Mouse (Mus musculus): Measurements from ENCODE around the gene Uck1. TPM values are rescaled to one million over a fixed set of nuclear protein-coding genes. Genes with fewer than 3 reads are reported as not detected.

The Uck1 gene
- polyA plus RNA-seq, 1 experiment from 2014 or later = 108 TPM

GRCm38 (mm10) chr2:32251791-32252527 lies 8.0 kb downstream of the Uck1 start:
- Histone ChIP-seq H3K9ac (replicated peaks; ENCODE audit: low read depth, low read length) (no peak overlapping the region), H3K4me3 (replicated peaks; ENCODE audit: low read length) (no peak overlapping the region), H3K4me2 (ENCODE audit: low read length) (no peak overlapping the region), H3K27ac (ENCODE audit: low read length) (no peak overlapping the region), H3K9me3 (ENCODE audit: control insufficient read depth, low read length) (no peaks in the 10 kb centered on the region), H3K36me3 (ENCODE audit: control insufficient read depth, insufficient read depth) (peaks cover 10% of the 10 kb centered on the region), H3K4me1 (replicated peaks; ENCODE audit: control insufficient read depth, insufficient read depth, low read length) (no peaks in the 10 kb centered on the region), H3K27me3 (replicated peaks; ENCODE audit: control insufficient read depth, insufficient read depth, low read length) (no peaks in the 10 kb centered on the region)
- 91% methylated on average over 12 of the region's 12 CpGs for WGBS
- ATAC-seq = no peak

DNA sequence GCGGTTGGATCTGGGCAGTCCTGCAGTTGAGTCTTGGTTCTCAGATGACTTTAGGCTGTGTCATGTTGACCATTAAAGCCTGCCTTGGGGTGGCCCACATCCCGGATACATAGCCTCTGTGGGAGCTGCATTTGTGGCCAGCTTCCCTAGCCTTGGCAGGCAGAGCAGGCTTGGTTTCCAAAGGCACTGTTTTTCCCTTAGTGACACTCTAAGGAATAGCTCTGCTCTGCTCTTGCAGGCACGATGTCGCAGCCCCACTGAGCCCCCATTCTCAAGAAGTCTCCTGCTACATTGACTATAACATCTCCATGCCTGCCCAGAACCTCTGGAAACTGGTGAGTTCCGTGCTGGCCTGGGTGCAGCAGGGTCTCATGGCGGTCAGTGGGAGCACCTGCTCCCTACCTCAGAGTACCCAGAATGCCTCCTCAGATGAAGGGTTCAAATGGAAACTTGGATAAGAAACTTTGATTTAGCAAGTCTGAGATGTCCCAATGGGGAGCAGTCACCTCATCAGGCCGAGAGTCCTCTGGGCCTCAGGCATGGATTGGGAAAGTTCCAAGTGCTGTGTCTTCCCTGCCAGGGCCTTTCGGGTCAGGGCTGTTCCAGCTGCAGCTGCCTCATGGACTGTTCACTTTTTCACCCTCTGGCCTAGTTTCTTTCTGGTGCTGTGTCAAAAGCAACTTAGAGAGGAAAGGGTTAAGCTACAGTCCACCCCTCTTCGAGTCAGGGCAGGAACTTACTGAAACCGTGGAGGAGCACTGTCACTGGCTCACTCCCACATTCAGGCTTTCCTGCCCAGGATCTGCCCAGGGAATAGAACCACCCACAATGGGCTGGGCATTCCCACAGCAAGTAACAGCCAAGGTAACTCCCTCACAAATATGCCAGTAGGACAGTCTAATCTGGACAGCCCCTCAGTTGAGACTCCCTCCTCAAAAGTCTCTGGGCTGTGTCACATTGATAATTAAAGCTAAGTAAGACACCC lies 11.3 kb downstream of the Uck1 start:
- Histone ChIP-seq H3K9me3 (ENCODE audit: control insufficient read depth, low read length) (no peaks in the 10 kb centered on the region), H3K9ac (replicated peaks; ENCODE audit: low read depth, low read length) (no peak overlapping the region), H3K36me3 (ENCODE audit: control insufficient read depth, insufficient read depth) (peaks cover 6% of the 10 kb centered on the region), H3K4me1 (replicated peaks; ENCODE audit: control insufficient read depth, insufficient read depth, low read length) (no peaks in the 10 kb centered on the region), H3K27me3 (replicated peaks; ENCODE audit: control insufficient read depth, insufficient read depth, low read length) (no peaks in the 10 kb centered on the region), H3K4me3 (replicated peaks; ENCODE audit: low read length) (no peak overlapping the region), H3K4me2 (ENCODE audit: low read length) (no peak overlapping the region), H3K27ac (ENCODE audit: low read length) (no peak overlapping the region)
- no peak for ATAC-seq
- 85% methylated on average over 10 of the region's 10 CpGs for WGBS

DNA sequence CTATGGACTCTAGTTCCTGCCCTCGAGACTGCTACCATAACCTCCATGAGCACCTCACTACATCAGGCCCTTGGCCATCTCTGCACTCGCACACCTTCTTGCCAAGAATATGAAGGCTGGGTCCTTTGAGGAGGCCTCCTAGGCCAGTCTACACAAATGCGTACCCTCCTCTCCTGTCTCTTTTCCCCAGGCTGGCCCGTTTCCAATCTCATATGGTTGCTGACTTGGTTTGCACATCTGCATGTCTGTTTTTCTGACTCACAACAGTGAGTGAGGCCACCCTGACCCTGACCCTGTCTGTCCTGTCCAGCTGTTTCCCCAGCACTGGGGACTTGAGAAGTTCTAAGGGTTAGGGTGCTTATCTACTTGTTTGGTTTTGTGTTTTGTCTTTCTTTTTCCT lies 13.2 kb downstream of the Uck1 start:
- Histone ChIP-seq H3K9me3 (ENCODE audit: control insufficient read depth, low read length) (no peaks in the 10 kb centered on the region), H3K36me3 (ENCODE audit: control insufficient read depth, insufficient read depth) (peaks cover 4% of the 10 kb centered on the region), H3K4me3 (replicated peaks; ENCODE audit: low read length) (no peak overlapping the region), H3K27ac (ENCODE audit: low read length) (no peak overlapping the region), H3K4me2 (ENCODE audit: low read length) (no peak overlapping the region), H3K9ac (replicated peaks; ENCODE audit: low read depth, low read length) (no peak overlapping the region), H3K27me3 (replicated peaks; ENCODE audit: control insufficient read depth, insufficient read depth, low read length) (no peaks in the 10 kb centered on the region), H3K4me1 (replicated peaks; ENCODE audit: control insufficient read depth, insufficient read depth, low read length) (no peaks in the 10 kb centered on the region)
- ATAC-seq = no peak
- 90% methylated on average over 4 of the region's 4 CpGs for WGBS

DNA sequence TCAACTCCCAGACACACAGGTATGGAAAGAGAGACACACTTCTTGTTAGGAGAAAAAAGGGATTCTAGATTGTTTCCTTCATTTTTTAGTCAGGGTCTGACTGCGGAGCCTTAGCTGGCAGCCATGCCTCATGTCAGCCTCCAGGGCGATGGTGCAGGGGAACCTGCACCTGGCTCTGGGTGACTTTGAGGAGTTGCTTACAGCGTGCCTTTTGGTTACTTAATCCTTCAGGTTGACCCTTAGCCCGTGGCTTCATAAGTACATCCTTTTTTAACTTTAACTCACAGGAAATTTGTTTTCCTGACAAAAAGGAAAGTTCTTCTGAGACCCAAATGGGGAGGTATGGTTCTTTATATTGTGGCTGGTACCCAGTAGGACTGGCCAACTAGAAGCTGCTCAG lies 17.0 kb downstream of the Uck1 start:
- no peaks in the 10 kb centered on the region for H3K9me3 ChIP-seq (ENCODE audit: control insufficient read depth, low read length)
- H3K27ac ChIP-seq (ENCODE audit: low read length) = no peak overlapping the region
- no peak for ATAC-seq
- no peak overlapping the region for H3K9ac ChIP-seq (replicated peaks; ENCODE audit: low read depth, low read length)
- no peak overlapping the region for H3K4me3 ChIP-seq (replicated peaks; ENCODE audit: low read length)
- no peak overlapping the region for H3K4me2 ChIP-seq (ENCODE audit: low read length)
- no peaks in the 10 kb centered on the region for H3K4me1 ChIP-seq (replicated peaks; ENCODE audit: control insufficient read depth, insufficient read depth, low read length)
- WGBS = 87% methylated on average over 4 of the region's 4 CpGs
- peaks cover 3% of the 10 kb centered on the region; the same call in 1 of the 2 replicates for H3K36me3 ChIP-seq (ENCODE audit: control insufficient read depth, insufficient read depth)
- no peaks in the 10 kb centered on the region for H3K27me3 ChIP-seq (replicated peaks; ENCODE audit: control insufficient read depth, insufficient read depth, low read length)

DNA sequence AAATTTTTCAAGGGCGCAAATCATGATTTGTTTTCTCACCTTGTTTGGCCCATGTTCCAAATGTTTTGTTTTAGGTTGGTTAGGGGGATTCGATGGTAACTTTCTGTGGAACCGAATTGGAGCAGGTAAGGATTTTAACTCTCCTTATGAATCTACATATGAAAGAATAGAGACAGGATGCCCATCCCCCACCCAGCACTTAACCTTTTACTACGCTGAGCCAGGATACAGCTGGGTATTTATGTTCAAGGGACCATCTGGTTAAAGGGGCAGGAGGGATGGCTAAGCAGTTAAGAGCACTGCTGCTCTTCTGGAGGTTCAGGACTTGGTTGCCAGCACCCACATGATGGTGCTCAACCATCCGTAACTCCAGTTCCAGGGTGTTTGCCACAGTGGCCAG lies 19.4 kb downstream of the Uck1 start:
- peaks cover 3% of the 10 kb centered on the region; the same call in 1 of the 2 replicates for H3K36me3 ChIP-seq (ENCODE audit: control insufficient read depth, insufficient read depth)
- H3K9me3 ChIP-seq (ENCODE audit: control insufficient read depth, low read length) = no peaks in the 10 kb centered on the region
- H3K27me3 ChIP-seq (replicated peaks; ENCODE audit: control insufficient read depth, insufficient read depth, low read length) = no peaks in the 10 kb centered on the region
- no peak overlapping the region for H3K27ac ChIP-seq (ENCODE audit: low read length)
- no peak overlapping the region for H3K9ac ChIP-seq (replicated peaks; ENCODE audit: low read depth, low read length)
- H3K4me3 ChIP-seq (replicated peaks; ENCODE audit: low read length) = no peak overlapping the region
- no peak for ATAC-seq
- no peak overlapping the region for H3K4me2 ChIP-seq (ENCODE audit: low read length)
- H3K4me1 ChIP-seq (replicated peaks; ENCODE audit: control insufficient read depth, insufficient read depth, low read length) = peaks cover 14% of the 10 kb centered on the region
- WGBS = 87% methylated on average over 5 of the region's 5 CpGs

DNA sequence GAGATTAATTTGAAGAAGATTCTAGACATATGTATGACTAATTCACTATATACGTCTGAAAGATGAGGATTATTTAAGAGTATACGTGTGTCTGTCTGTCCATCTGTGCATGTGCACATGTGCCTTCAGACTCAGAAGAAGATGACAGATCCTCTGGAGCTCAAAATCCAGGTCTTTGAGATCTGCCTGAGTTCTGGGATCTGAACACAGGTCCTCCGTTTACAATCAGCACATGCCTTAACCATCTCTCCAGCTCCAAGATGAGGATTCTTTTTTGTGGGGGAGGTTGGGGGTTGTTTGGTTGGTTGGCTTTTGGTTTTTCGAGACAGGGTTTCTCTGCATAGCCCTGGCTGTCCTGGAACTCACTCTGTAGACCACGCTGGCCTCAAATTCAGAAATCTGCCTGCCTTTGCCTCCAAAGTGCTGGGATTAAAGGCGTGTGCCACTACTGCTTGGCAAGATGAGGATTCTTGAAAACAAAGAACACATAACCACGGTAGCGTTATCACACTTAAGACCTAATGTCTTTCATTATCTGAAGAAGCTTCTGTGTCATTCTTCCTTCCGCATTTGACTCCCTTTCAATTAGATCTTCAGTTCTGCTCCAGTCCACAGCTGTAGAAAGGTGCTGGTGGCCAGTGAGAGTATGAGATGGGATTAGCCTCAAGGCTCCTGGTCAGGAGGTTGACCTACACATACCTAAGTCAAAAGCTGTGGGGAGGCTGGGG lies 21.1 kb downstream of the Uck1 start:
- no peak overlapping the region for H3K4me2 ChIP-seq (ENCODE audit: low read length)
- peaks cover 22% of the 10 kb centered on the region for H3K4me1 ChIP-seq (replicated peaks; ENCODE audit: control insufficient read depth, insufficient read depth, low read length)
- WGBS = 89% methylated on average over 9 of the region's 9 CpGs
- no peaks in the 10 kb centered on the region for H3K27me3 ChIP-seq (replicated peaks; ENCODE audit: control insufficient read depth, insufficient read depth, low read length)
- H3K4me3 ChIP-seq (replicated peaks; ENCODE audit: low read length) = no peak overlapping the region
- H3K36me3 ChIP-seq (ENCODE audit: control insufficient read depth, insufficient read depth) = no peaks in the 10 kb centered on the region
- H3K9me3 ChIP-seq (ENCODE audit: control insufficient read depth, low read length) = no peaks in the 10 kb centered on the region
- no peak for ATAC-seq
- no peak overlapping the region for H3K9ac ChIP-seq (replicated peaks; ENCODE audit: low read depth, low read length)
- H3K27ac ChIP-seq (ENCODE audit: low read length) = no peak overlapping the region

- Histone ChIP-seq H3K4me1 (replicated peaks; ENCODE audit: control insufficient read depth, insufficient read depth, low read length) (peaks cover 22% of the 10 kb centered on the region), H3K4me3 (replicated peaks; ENCODE audit: low read length) (peak overlapping the region; percentile 63), H3K27me3 (replicated peaks; ENCODE audit: control insufficient read depth, insufficient read depth, low read length) (no peaks in the 10 kb centered on the region), H3K27ac (ENCODE audit: low read length) (no peak overlapping the region), H3K9ac (replicated peaks; ENCODE audit: low read depth, low read length) (peak overlapping the region; percentile 70), H3K9me3 (ENCODE audit: control insufficient read depth, low read length) (no peaks in the 10 kb centered on the region), H3K4me2 (ENCODE audit: low read length) (peak overlapping the region; percentile 79), H3K36me3 (ENCODE audit: control insufficient read depth, insufficient read depth) (no peaks in the 10 kb centered on the region)
- WGBS = 41% methylated on average over 4 of the region's 4 CpGs
- ATAC-seq = no peak
These were observed 22.4 kb downstream of the Uck1 start for GRCm38 (mm10) chr2:32237571-32237970.

DNA sequence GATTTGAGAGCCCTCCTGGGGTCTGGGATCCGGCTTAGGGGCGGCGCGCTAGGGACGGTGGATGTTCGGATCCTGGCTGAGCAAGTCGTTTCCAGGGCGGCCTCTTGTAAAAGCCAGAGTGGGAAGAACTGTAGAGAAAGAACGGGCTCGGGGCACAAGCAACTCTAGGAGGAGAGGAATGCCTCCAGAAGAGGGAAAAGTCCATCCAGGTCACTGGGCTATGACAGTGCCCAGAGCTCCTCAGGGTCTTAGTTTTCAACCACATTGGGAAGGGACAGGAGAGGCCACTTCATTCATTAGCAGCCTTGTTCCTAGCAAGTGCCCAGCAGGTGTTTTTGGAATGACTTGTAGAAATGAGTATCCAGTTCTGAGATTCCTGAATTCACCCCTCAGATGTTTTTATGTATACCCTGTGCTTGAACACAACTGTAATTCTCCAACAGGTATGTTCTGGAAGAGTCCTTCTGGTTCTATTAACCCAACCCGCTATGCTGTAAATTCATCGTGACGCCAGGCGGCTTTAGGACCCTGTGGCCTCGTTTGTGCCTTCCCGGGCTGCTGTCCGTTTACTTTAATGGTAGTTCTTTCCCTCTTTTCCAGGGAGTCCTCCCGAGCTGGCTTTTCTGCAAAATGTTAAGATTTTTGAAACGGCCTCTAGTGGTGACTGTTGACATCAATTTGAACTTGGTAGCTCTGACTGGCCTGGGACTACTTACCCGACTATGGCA lies 23.0 kb downstream of the Uck1 start:
- no peaks in the 10 kb centered on the region for H3K9me3 ChIP-seq (ENCODE audit: control insufficient read depth, low read length)
- ATAC-seq = peak; percentile 47
- 0% methylated on average over 20 of the region's 20 CpGs for WGBS

More for the DNA sequence above, 23.0 kb downstream of the Uck1 start:
- peak overlapping the region; percentile 70 for H3K9ac ChIP-seq (replicated peaks; ENCODE audit: low read depth, low read length)
- H3K4me1 ChIP-seq (replicated peaks; ENCODE audit: control insufficient read depth, insufficient read depth, low read length) = peaks cover 22% of the 10 kb centered on the region
- peak overlapping the region; percentile 63 for H3K4me3 ChIP-seq (replicated peaks; ENCODE audit: low read length)
- peaks cover 4% of the 10 kb centered on the region for H3K36me3 ChIP-seq (ENCODE audit: control insufficient read depth, insufficient read depth)
- no peaks in the 10 kb centered on the region for H3K27me3 ChIP-seq (replicated peaks; ENCODE audit: control insufficient read depth, insufficient read depth, low read length)
- peak overlapping the region; percentile 46 for H3K27ac ChIP-seq (ENCODE audit: low read length)
- peak overlapping the region; percentile 79 for H3K4me2 ChIP-seq (ENCODE audit: low read length)
